Mouse (Mus musculus): ENCODE measurements at regions not wholly inside any gene's neighbourhood (a gene's known extent, or its start where the extent isn't known, plus 50 kb on each side); places are given as distances from the start of the nearest gene placed in this dataset.

DNA sequence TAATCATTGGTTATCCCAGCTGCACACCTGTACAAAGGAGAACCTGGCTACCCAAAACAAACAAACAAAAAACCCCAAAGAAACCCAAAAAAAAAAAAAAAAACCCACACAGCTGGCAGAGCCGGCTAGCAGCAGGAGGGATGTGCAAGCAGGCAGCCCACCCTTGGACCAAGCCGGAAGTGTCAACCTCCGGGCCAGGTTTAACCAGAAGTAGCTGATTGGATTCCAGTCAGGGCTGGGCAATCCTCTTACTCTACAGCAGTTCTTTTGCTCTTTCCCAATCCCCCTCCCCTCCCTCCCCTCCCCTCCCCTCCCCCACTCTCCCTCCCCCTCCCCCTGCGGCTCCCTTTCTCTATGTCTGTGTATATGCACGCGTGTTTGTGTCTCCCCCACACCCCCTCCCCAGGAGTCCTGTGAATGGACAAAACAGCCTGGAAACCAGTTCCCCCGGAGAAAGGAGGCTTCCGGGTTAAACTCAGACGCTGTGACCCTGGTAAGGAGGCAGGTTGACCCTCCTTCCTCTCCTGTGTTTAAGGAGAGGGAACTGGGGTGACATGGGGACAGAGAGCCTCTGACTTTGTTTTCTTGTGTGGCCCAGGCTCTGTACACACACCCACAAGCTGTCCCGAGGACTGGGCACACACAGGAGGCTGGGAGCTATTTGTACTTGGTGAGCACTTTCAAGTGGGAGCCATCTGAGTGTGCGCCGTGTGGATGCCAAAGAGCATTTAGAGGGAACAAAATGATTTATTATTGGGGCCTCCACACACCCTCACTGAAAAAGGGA is 93.9 kb upstream of the Jarid2 start:
- 4% methylated on average over 11 of the region's 12 CpGs for WGBS
- peak; percentile 74; the same call in 1 of the 2 replicates for ATAC-seq (ENCODE audit: insufficient number of reproducible peaks, insufficient read depth, low FRiP score, low read depth)
- H3K27ac ChIP-seq (ENCODE audit: low read length), result no peak overlapping the region
- H3K36me3 ChIP-seq (ENCODE audit: control insufficient read depth, insufficient read depth, low read length), result no peaks in the 10 kb centered on the region
- H3K4me3 ChIP-seq (ENCODE audit: low read depth, low read length), result no peak overlapping the region
- peak overlapping the region; percentile 29 for H3K4me2 ChIP-seq (replicated peaks; ENCODE audit: low read depth, low read length)
- H3K9ac ChIP-seq (replicated peaks; ENCODE audit: low read depth, low read length), result no peak overlapping the region
- H3K4me1 ChIP-seq (ENCODE audit: control insufficient read depth, insufficient read depth, low read length), result peaks cover 18% of the 10 kb centered on the region
- H3K9me3 ChIP-seq (ENCODE audit: control insufficient read depth, low read depth, low read length), result no peaks in the 10 kb centered on the region
- H3K27me3 ChIP-seq (ENCODE audit: control insufficient read depth, insufficient read depth, low read length), result no peaks in the 10 kb centered on the region

DNA sequence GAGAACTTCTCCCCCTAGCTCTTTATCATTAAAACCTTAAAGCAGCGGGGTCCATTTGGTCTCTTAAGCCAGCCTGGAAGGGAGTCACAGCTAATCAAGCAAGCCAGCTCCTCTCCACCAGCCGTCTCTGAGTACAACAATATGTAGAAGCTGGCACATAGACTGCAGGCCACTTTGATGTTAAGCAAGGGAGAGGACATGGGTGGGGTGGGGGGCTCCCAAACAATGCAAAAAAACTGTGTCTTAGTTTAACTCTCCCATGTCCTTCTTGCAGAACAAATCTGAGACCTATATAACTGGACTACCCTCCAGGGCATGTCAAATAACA is 93.3 kb upstream of the Jarid2 start:
- no peak overlapping the region for H3K27ac ChIP-seq (ENCODE audit: low read length)
- H3K36me3 ChIP-seq (ENCODE audit: control insufficient read depth, insufficient read depth, low read length), result no peaks in the 10 kb centered on the region
- no peak overlapping the region for H3K9ac ChIP-seq (replicated peaks; ENCODE audit: low read depth, low read length)
- H3K9me3 ChIP-seq (ENCODE audit: control insufficient read depth, low read depth, low read length), result no peaks in the 10 kb centered on the region
- no peak overlapping the region for H3K4me3 ChIP-seq (ENCODE audit: low read depth, low read length)
- ATAC-seq (ENCODE audit: insufficient number of reproducible peaks, insufficient read depth, low FRiP score, low read depth), result peak; percentile 10; the same call in 1 of the 2 replicates
- H3K4me2 ChIP-seq (replicated peaks; ENCODE audit: low read depth, low read length), result peak overlapping the region; percentile 29; the same call in 1 of the 2 replicates
- no peaks in the 10 kb centered on the region for H3K27me3 ChIP-seq (ENCODE audit: control insufficient read depth, insufficient read depth, low read length)
- WGBS, result 27% methylated on average over 2 of the region's 2 CpGs
- peaks cover 18% of the 10 kb centered on the region for H3K4me1 ChIP-seq (ENCODE audit: control insufficient read depth, insufficient read depth, low read length)

DNA sequence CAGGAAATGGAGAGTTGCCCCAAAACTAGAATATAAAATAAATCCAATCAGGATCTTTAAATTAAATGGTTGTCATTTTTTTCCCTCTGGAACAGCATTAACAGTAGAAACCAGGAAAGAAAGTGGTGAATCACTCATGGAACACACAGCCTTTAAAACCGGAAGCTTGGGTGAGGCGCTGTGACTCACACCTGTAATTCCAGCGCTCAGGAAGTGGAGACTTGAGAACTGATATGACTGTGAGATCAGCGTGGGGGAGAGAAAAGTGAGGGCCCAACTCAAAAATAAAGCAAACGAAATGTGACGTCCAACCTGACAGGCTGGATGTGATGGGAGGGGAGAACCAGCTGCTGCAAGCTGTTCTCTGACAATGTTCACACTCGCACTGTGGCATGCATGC is 86.9 kb upstream of the Jarid2 start:
- no peak for ATAC-seq (ENCODE audit: insufficient number of reproducible peaks, insufficient read depth, low FRiP score, low read depth)
- 69% methylated on average over 7 of the region's 7 CpGs for WGBS

DNA sequence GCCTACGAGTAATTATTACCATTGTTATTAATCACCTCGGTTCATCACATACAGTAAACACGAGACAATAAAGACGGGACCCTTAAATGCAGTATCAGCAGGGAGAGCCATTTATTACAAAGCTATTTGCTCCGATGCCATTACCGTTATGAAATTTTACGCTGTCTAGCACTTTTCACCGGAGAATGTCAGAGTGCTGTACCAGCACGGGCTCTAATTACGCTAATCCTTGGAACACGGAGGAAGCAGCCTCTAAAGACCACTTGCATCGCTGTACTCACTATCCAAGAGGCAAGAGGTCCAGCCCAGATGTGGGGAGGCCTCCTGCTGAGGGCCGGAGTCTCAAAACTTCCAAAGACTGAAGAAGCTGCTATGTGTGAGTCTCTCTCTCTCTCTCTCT is 79.2 kb upstream of the Jarid2 start:
- Histone ChIP-seq H3K4me2 (replicated peaks; ENCODE audit: low read depth, low read length) (no peak overlapping the region; the same call in 1 of the 2 replicates), H3K27me3 (ENCODE audit: control insufficient read depth, insufficient read depth, low read length) (no peaks in the 10 kb centered on the region), H3K36me3 (ENCODE audit: control insufficient read depth, insufficient read depth, low read length) (no peaks in the 10 kb centered on the region), H3K27ac (ENCODE audit: low read length) (no peak overlapping the region), H3K4me3 (ENCODE audit: low read depth, low read length) (no peak overlapping the region), H3K9ac (replicated peaks; ENCODE audit: low read depth, low read length) (no peak overlapping the region), H3K9me3 (ENCODE audit: control insufficient read depth, low read depth, low read length) (no peaks in the 10 kb centered on the region), H3K4me1 (ENCODE audit: control insufficient read depth, insufficient read depth, low read length) (no peaks in the 10 kb centered on the region)
- ATAC-seq (ENCODE audit: insufficient number of reproducible peaks, insufficient read depth, low FRiP score, low read depth), result no peak
- 24% methylated on average over 13 of the region's 13 CpGs for WGBS

More for the DNA sequence above, 86.9 kb upstream of the Jarid2 start:
- H3K9me3 ChIP-seq (ENCODE audit: control insufficient read depth, low read depth, low read length), result no peaks in the 10 kb centered on the region
- peaks cover 3% of the 10 kb centered on the region; the same call in 1 of the 2 replicates for H3K4me1 ChIP-seq (ENCODE audit: control insufficient read depth, insufficient read depth, low read length)
- no peaks in the 10 kb centered on the region for H3K27me3 ChIP-seq (ENCODE audit: control insufficient read depth, insufficient read depth, low read length)
- H3K4me3 ChIP-seq (ENCODE audit: low read depth, low read length), result no peak overlapping the region
- H3K36me3 ChIP-seq (ENCODE audit: control insufficient read depth, insufficient read depth, low read length), result no peaks in the 10 kb centered on the region
- H3K4me2 ChIP-seq (replicated peaks; ENCODE audit: low read depth, low read length), result no peak overlapping the region
- no peak overlapping the region for H3K27ac ChIP-seq (ENCODE audit: low read length)
- H3K9ac ChIP-seq (replicated peaks; ENCODE audit: low read depth, low read length), result no peak overlapping the region

DNA sequence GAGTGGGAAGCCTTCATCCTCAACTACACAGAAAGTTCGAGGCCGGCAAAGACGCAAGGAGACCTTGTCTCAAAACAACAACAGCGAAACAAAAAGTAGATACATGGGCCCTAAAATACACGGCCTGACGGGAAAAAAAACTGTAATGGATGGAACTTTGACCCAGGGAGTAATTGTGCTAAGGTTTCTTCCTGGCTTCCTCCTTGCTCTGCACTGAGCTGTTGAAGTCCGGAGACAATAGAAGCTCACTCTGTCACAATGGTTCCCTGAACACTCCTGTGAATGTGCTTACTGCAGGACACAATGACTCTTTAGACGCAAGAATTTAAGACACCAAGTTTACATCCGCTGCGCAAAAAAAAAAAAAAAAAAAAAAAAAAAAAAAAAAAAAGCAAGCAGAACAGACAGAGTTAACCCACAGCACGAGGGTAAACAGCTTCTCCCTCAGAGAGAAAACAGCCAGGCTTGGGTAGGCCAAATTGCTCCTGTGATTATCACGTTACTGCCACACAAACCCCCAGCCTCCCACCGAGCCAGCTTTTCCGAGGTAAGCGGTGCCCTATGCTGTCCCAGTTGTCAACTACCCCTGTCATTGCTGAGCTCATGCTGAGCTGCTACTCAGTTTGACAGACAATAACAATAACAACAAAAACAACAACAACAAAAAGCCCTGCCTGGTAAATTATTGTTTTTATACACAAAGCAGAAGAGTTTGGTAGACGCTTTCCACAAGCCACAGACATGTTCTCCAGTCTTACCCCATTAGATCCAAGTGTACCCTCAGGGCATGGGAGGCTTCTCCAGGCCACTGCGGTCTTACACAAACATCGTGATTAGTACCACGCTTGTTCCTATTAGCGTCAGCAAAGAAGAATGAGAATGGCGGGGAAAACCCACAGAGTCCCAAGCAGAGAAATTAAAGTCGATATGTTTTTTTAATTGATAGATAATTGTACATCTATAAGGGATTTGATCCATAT is 77.7 kb upstream of the Jarid2 start:
- WGBS, result 51% methylated on average over 22 of the region's 22 CpGs
- Histone ChIP-seq H3K36me3 (ENCODE audit: control insufficient read depth, insufficient read depth, low read length) (no peaks in the 10 kb centered on the region), H3K4me3 (ENCODE audit: low read depth, low read length) (no peak overlapping the region), H3K9me3 (ENCODE audit: control insufficient read depth, low read depth, low read length) (no peaks in the 10 kb centered on the region), H3K27ac (ENCODE audit: low read length) (no peak overlapping the region), H3K9ac (replicated peaks; ENCODE audit: low read depth, low read length) (no peak overlapping the region), H3K4me1 (ENCODE audit: control insufficient read depth, insufficient read depth, low read length) (no peaks in the 10 kb centered on the region), H3K27me3 (ENCODE audit: control insufficient read depth, insufficient read depth, low read length) (no peaks in the 10 kb centered on the region), H3K4me2 (replicated peaks; ENCODE audit: low read depth, low read length) (no peak overlapping the region)
- ATAC-seq (ENCODE audit: insufficient number of reproducible peaks, insufficient read depth, low FRiP score, low read depth), result no peak

DNA sequence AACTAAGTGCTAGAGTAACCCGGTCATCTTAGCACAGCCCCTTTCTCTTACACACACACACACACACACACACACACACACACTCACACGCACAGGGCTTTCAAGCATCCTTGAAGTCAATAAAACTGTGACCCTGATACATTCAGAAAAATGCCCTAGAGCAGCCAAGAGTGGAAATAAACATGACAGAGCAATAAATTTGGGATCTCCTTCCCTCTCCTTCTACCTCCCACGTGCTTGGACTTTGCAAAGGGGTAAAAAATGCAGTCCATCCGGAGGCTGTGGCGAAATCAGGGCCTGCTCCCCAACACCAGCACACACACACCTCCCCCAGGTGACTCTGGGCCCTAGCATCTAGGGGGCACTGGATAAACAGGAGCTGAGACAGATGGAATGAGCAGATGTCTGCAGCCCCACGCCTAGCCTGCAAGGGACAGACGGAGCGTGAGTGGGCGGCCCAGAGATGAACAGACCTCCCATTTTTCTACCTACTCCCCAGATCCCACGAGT is 71.3 kb upstream of the Jarid2 start:
- H3K36me3 ChIP-seq (ENCODE audit: control insufficient read depth, insufficient read depth, low read length), result no peaks in the 10 kb centered on the region
- H3K27me3 ChIP-seq (ENCODE audit: control insufficient read depth, insufficient read depth, low read length), result no peaks in the 10 kb centered on the region
- no peak overlapping the region for H3K4me2 ChIP-seq (replicated peaks; ENCODE audit: low read depth, low read length)
- 30% methylated on average over 10 of the region's 10 CpGs for WGBS
- H3K4me1 ChIP-seq (ENCODE audit: control insufficient read depth, insufficient read depth, low read length), result peaks cover 8% of the 10 kb centered on the region; the same call in 1 of the 2 replicates
- H3K4me3 ChIP-seq (ENCODE audit: low read depth, low read length), result no peak overlapping the region
- H3K9me3 ChIP-seq (ENCODE audit: control insufficient read depth, low read depth, low read length), result no peaks in the 10 kb centered on the region
- H3K9ac ChIP-seq (replicated peaks; ENCODE audit: low read depth, low read length), result no peak overlapping the region
- ATAC-seq (ENCODE audit: insufficient number of reproducible peaks, insufficient read depth, low FRiP score, low read depth), result no peak
- no peak overlapping the region for H3K27ac ChIP-seq (ENCODE audit: low read length)

DNA sequence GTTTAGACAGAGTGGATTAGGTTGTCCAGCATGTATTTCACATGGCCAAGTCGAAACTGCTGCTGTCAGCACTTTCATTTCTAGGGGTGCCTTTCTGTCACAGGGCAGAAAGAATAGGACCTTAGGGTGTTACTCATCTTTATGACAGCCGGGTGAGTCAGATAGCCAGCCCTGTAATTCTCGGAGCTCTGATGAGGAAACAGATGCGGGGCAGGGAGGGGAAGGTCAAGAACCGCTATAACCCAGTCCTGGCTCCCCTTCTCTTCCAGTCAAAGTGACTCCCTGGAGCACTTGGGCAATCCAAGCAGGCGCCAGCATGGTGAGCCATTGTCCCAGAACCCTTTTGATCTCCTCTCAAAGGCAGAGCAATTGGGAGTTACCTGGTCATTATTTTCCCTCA is 69.4 kb upstream of the Jarid2 start:
- Histone ChIP-seq H3K9ac (replicated peaks; ENCODE audit: low read depth, low read length) (no peak overlapping the region), H3K4me3 (ENCODE audit: low read depth, low read length) (no peak overlapping the region), H3K4me2 (replicated peaks; ENCODE audit: low read depth, low read length) (no peak overlapping the region), H3K27ac (ENCODE audit: low read length) (no peak overlapping the region), H3K4me1 (ENCODE audit: control insufficient read depth, insufficient read depth, low read length) (peaks cover 12% of the 10 kb centered on the region; the same call in 1 of the 2 replicates), H3K36me3 (ENCODE audit: control insufficient read depth, insufficient read depth, low read length) (no peaks in the 10 kb centered on the region), H3K9me3 (ENCODE audit: control insufficient read depth, low read depth, low read length) (no peaks in the 10 kb centered on the region), H3K27me3 (ENCODE audit: control insufficient read depth, insufficient read depth, low read length) (no peaks in the 10 kb centered on the region)
- WGBS, result 28% methylated on average over 6 of the region's 6 CpGs
- ATAC-seq (ENCODE audit: insufficient number of reproducible peaks, insufficient read depth, low FRiP score, low read depth), result no peak

DNA sequence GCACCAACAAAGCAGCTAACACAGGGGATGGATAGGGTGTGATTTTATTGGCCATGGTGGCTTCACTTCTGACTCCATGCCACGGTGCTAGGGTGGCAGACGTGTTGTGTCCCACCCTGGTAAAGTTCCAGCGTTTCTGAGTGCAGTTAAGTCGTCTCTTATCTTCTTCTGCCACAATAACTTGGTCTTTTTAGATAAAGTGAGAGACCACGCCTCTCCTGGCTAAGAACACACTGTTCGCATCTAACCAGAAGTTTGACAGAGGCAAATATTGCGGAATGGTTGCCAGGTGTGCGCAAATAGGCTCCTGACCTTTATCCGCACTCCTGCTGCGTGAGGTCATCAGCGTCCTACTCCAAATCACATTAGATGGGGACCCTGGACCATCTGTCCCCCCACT is 66.2 kb upstream of the Jarid2 start:
- H3K9ac ChIP-seq (replicated peaks; ENCODE audit: low read depth, low read length), result no peak overlapping the region
- H3K27ac ChIP-seq (ENCODE audit: low read length), result no peak overlapping the region
- H3K4me3 ChIP-seq (ENCODE audit: low read depth, low read length), result no peak overlapping the region
- WGBS, result 53% methylated on average over 11 of the region's 11 CpGs
- H3K4me2 ChIP-seq (replicated peaks; ENCODE audit: low read depth, low read length), result no peak overlapping the region
- H3K27me3 ChIP-seq (ENCODE audit: control insufficient read depth, insufficient read depth, low read length), result no peaks in the 10 kb centered on the region
- 0 out of 2 replicates have a peak, but pooled peaks have one; percentile 49 for ATAC-seq (ENCODE audit: insufficient number of reproducible peaks, insufficient read depth, low FRiP score, low read depth)
- H3K9me3 ChIP-seq (ENCODE audit: control insufficient read depth, low read depth, low read length), result no peaks in the 10 kb centered on the region
- peaks cover 11% of the 10 kb centered on the region; the same call in 1 of the 2 replicates for H3K4me1 ChIP-seq (ENCODE audit: control insufficient read depth, insufficient read depth, low read length)
- H3K36me3 ChIP-seq (ENCODE audit: control insufficient read depth, insufficient read depth, low read length), result no peaks in the 10 kb centered on the region

All from stomach, embryonic 14.5 days (tissue).